Mouse (Mus musculus): ENCODE results near the gene Smyd1. TPM values are rescaled to one million over a fixed set of nuclear protein-coding genes. Genes with fewer than 3 reads are reported as not detected.

The Smyd1 gene
- polyA plus RNA-seq, 1 experiment: 0.17 TPM

DNA sequence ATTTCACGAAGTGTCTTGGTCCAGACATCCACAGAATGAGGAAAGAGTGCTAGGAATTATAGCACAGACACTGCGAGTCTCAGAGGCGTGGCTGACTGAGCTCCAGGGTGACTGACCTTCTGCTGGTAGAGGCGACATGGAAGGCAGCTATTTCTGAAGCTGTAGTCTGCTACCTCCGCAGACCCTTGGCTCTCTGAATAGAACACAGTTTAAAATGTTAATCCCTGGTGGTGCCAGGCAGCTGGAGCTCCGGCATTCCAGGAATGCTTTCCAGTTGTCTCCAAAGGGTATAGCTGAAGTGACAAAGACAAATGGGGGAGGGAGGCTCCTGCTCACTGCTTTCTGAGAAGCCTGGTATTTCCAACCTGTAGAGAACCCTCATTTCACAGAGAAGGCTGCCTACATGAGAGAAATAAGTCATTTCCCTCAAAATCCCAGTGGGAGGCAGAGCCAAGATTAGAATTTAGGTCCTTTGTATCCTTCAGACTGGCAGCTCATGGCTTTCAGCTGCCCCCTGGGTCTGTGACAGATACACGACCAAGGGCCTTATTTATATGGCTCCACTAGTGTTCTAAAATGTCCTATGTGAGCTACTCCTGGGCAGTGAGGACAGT lies 94.8 kb downstream of the Smyd1 start:
- WGBS: 30% methylated on average over 7 of the region's 7 CpGs
- no peak for DNase-seq (ENCODE audit: low read depth, low spot score)

DNA sequence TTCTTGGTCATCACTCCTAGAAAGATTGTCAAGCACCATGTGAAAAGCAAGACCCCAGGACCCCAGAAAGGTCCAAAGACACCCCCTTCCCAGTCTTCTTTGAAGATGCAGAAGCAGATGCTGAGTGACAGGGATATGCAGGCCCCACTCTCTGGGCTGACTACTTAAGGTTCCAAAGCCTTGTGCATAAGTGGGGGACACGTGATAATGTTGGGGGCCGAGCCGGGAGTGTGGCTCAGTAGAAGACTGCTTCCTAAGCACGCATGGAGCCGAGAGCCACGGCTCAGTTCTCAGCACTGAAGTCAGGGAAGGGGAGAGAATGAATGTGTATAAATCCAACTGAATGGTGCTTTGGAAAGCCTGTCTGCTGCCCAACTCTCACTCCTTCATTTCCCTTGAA lies 95.5 kb downstream of the Smyd1 start:
- 67% methylated on average over 6 of the region's 6 CpGs for WGBS
- DNase-seq (ENCODE audit: low read depth, low spot score): no peak

DNA sequence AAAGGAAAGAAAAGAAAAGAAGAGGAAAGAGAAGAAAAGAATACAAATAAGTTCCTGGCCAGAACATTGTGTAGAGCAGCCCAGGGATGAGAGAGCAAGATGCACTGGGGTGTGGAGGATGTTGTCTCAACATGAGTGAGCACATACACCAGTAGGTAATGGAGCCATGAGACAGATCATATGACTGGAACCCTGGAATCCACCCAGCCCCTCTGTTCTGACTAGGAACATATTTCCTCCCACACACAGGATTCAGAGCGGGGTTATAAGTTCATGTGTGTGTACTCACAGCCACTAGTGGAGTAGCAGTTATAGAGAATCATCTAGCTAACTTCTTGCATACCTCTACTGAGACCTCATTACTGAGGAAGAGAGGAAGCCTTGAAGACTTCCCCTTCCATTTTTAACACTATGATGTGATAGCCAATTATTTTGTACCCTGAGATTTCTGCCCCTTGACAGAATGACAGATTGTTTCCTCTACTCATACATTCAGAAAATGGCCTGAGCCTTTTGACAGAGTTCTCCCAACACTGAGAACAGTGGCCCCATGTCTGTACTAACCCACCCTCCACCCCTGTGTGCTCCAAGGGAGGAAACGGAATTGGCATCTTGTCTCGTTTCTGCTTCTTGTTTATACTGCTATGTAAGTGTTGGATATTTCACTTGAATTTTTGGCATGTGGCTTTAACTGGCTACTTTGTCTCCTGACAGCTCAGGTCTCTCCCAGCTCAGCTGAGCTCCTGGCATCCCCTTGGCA lies 97.7 kb downstream of the Smyd1 start:
- 57% methylated on average over 3 of the region's 3 CpGs for WGBS

GRCm38 (mm10) chr6:71221501-71221900 lies 100.5 kb downstream of the Smyd1 start:
- 75% methylated on average over 4 of the region's 4 CpGs for WGBS

More for the DNA sequence above, 97.7 kb downstream of the Smyd1 start:
- no peak for DNase-seq (ENCODE audit: low read depth, low spot score)

DNA sequence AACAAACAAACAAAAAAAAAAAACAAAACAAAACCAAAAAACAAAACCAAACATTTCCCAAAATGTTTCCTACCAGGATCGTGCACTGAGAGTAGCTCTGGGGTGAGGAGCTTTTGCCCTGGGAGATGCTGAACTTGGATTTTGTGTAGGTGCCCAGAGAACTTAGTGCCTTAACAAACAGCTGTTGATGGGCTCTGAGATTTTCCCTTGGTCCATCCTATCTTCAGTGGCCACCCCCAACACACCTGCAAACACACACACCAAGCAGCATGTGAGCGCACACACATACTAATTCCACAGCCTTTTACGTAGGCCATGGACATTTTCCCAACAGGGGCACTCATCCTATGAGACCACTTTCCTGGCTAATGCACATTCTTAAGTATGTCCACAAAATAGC lies 109.6 kb downstream of the Smyd1 start:
- no peak for DNase-seq (ENCODE audit: low read depth, low spot score)
- WGBS: 97% methylated on average over 3 of the region's 3 CpGs

More at GRCm38 (mm10) chr6:71221501-71221900, 100.5 kb downstream of the Smyd1 start:
- no peak for DNase-seq (ENCODE audit: low read depth, low spot score)

DNA sequence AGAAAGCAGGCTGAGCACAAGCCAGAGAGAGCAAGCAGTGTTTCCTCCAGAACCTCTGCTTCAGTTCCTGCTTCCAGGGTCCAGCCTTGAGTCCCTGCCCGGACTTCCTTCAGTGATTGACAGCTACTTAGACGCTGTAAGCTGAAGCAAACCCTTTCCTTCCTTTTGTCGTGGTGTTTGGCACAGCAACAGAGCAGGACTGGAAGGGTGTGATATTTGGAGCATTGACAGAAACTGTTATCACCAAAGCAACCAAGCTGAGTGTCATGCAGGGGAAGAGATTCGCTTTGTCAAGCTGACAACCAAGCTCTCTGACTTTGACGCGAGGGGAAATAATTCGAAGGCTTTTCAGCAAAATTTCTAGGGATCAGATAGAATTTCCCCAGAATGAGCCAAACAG lies 110.1 kb downstream of the Smyd1 start:
- WGBS: 62% methylated on average over 7 of the region's 7 CpGs
- DNase-seq (ENCODE audit: low read depth, low spot score): no peak

GRCm38 (mm10) chr6:71208691-71209090 lies 113.3 kb downstream of the Smyd1 start:
- no peak for DNase-seq (ENCODE audit: low read depth, low spot score)
- WGBS: 78% methylated on average over 2 of the region's 2 CpGs

- no peak for DNase-seq (ENCODE audit: low read depth, low spot score)
- WGBS: 79% methylated on average over 8 of the region's 8 CpGs
Measured at GRCm38 (mm10) chr6:71204166-71204565, 117.9 kb downstream of the Smyd1 start.

DNA sequence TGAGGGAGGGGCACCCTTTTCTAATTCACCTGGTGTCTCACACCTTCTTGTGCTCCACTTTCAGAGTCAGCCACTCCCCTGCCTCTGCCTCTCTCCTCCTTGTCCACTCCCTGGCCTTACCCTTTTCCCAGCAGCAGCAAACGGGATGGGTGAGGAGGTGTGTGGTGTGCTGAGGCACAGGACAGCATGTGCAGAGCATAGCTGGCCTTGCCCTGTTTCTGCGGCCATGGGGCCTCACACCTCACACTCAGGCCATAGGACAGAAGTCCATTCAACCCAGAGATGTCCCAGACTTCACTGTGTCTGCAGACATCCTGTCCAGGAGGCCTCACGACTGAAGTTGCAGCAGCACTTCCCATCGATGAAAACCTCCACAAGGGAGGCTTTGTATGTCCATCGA lies 118.4 kb downstream of the Smyd1 start:
- DNase-seq (ENCODE audit: low read depth, low spot score): no peak
- WGBS: 81% methylated on average over 5 of the region's 5 CpGs

- no peak for DNase-seq (ENCODE audit: low read depth, low spot score)
- WGBS: 45% methylated on average over 5 of the region's 5 CpGs
Measured at GRCm38 (mm10) chr6:71201925-71202324, 120.1 kb downstream of the Smyd1 start.

GRCm38 (mm10) chr6:71199612-71200011 lies 122.4 kb downstream of the Smyd1 start, which contains the start of gene Fabp1:
Gene Fabp1 (plus strand): TSS chr6:71199827.
- DNase-seq (ENCODE audit: low read depth, low spot score): no peak
- 54% methylated on average over 4 of the region's 4 CpGs for WGBS

DNA sequence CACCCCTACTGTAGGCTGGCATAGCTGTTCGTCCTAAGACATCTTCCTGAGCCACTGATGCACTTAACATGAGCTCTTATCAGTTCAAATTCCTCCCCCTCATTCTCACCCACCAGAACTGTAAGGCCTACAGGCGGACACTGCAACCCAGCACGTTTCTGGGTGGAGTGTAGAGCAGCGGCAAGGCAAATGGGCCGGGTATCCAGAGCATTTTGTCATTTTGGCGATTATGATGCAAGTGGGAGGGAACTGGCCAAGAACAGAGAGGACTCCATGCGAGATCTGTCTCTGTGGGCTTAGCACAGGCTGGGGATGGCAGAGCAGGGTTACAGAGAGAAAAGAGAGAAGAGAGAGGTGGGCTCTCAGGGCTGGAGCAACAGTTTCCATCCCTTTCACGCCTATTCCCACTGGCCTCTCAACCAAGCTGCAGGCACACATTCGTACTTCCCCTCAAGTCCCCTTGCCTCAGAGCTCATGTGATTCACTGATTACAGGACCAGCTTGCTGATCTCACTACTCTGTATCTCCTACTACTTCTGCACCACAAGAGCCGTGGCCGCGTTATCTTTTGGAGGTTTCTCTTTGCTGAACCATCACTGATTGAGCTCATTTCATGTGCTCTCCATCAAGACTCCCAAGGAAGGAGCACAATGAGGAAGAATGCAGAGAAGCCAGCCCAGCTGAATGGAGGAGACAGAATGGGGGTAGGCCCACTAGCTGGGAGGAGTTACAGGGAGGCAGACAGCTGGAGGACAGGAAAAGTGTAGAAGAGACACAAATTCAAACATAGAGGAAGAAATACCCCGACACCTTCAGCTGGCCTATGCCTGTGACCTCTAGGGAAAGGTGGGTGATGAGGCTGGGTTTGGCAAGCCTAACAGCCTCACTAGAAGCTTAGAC lies 124.1 kb downstream of the Smyd1 start:
- 86% methylated on average over 13 of the region's 13 CpGs for WGBS
- no peak for DNase-seq (ENCODE audit: low read depth, low spot score)

DNA sequence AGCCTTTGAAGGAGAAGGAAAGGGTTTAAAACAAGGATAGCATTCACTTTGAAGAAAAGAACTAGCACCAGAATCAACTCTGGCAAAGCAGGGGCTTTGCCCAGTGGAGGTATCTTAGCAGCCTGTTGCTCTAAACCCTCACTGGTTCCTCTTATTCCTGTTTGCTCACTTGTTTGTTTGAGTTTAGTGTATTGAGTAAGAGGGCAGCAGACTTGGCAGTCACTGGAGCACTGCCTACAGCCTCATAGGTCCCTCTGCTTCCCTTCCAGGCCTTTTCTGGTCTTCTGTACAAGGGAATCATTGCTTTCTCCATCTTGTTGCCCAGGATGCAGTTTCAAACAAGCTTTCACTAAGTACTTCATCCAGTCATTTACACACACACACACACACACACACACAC lies 125.9 kb downstream of the Smyd1 start:
- DNase-seq (ENCODE audit: low read depth, low spot score): no peak

GRCm38 (mm10) chr6:71193151-71193740 lies 128.8 kb downstream of the Smyd1 start:
- WGBS: 84% methylated on average over 6 of the region's 6 CpGs
- DNase-seq (ENCODE audit: low read depth, low spot score): no peak

DNA sequence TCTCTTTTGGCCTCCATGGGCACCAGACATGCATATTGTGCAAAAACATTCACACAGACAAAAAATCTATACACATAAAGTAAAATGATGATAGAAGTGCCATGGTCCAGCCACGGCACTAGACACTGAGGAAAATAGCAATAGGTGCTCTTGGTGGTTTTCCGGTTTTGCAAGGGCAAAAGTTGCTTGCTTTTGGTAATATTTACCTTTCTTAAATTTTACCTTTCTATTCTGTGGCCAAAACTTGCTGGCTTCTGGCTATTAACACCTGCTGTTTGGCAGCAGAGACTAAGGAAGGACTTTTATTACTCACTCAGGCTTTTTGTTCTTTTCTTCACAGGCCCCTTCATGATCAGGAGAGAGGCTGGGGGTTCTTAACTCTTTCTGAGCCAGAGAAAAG lies 131.5 kb downstream of the Smyd1 start:
- DNase-seq (ENCODE audit: low read depth, low spot score): no peak
- WGBS: 47% methylated on average over 2 of the region's 2 CpGs

DNA sequence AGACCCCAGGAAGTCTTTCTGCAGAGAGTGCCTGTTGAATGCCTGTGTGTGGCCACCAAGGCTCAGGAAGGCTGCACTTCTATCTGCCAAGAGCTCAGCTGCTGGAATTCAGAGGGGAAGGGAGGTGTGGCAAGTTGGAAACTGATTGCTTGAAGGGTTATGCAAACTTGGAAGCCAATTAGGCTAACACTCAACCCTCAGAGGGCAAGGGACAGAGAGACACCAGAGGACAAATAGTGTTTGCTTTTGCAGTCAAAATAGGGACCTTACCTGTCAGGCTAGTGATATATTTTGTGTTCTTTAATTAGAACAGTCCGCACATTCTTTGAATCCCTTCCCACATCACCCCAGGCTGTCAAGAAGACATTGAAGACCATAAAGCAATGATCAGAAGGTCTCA lies 132.5 kb downstream of the Smyd1 start:
- WGBS: 58% methylated on average over 1 of the region's 1 CpGs

GRCm38 (mm10) chr6:71184941-71185604 lies 137.0 kb downstream of the Smyd1 start:
- 31% methylated on average over 7 of the region's 7 CpGs for WGBS
- DNase-seq (ENCODE audit: low read depth, low spot score): peak; percentile 40

More for the DNA sequence above, 132.5 kb downstream of the Smyd1 start:
- no peak for DNase-seq (ENCODE audit: low read depth, low spot score)

DNA sequence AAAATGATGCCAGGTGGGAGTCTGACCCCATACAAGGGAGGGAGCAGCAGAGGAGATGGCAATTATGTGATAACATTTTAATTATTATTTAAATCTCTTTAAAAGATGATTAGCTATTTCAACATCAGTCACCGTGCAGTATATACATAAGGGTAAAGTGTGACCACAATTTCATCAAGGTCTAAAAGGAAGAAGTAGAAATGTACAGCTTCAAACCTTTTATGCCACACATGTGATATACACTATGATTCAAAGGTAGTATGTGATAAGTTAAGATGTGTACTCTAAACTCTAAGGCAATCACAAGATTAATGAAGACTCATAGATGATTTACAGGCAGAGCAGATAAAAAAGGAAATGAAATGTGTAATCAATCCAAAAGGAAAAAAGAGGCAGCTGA lies 141.4 kb downstream of the Smyd1 start:
- no peak for DNase-seq (ENCODE audit: low read depth, low spot score)
- WGBS: 80% methylated on average over 1 of the region's 1 CpGs

DNA sequence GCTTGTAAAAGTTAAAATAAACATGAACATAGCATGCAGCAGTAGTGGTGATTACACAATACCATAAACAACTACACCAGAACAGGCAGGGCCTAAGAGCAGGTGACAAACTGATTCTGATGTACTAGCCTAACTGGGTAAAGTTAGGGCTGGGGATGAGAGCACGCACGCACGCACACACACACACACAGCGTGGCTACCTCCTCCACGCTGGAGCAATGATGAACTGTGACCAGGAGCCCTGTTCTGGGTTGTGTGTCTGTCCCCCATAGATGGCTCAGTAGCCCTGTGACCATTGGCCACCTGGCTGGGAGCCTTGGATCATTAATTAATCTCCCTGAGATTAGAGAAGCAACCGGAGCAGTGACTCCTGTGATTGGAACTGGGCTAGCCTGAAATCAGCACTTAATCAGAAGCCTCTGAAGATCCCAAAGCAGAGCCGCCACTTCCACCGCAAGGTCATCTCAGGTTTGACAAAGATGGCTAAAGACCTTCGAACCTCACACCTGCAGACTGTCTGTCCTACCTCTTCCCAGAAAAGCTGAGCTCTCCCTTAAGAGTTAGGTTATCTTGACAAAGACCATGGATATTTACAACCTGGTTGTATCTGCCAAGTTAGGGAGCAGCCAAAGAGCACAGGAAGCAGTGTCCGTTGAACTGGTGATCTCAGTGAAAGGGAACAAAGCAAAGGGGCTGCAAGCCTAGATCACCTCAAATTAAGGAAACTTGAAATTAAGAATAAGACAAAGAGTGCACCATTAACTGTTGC lies 149.0 kb downstream of the Smyd1 start:
- no peak for DNase-seq (ENCODE audit: low read depth, low spot score)
- 71% methylated on average over 10 of the region's 10 CpGs for WGBS

All from large intestine, adult 2 months (tissue).